Mouse (Mus musculus): Measurements from ENCODE around the gene Gm6465. TPM values are rescaled to one million over a fixed set of nuclear protein-coding genes. Genes with fewer than 3 reads are reported as not detected.
"Not testable (repeated sequence)": the region's sequence is repeated elsewhere in the genome, so short reads cannot be mapped to it uniquely, and the experiment has no call there.

Gene Gm6465
- not detected for total RNA-seq (2021)

- DNase-seq (ENCODE audit: extremely low spot score in 1 of 2, low spot score in 2 of 2); intact Hi-C loops (cut with DNase I): not testable (repeated sequence)
Observed at GRCm38 (mm10) chr5:11845239-11845638, at the start of gene Gm6465. TSS of gene Gm6465 (plus strand) at chr5:11845539.

GRCm38 (mm10) chr5:11845824-11846223, 485 bp downstream of the Gm6465 start:
- intact Hi-C loops (cut with DNase I): not testable (repeated sequence)

GRCm38 (mm10) chr5:11857909-11858308, 12.6 kb downstream of the Gm6465 start:
- DNase-seq (ENCODE audit: extremely low spot score in 1 of 2, low spot score in 2 of 2); intact Hi-C loops (cut with DNase I): not testable (repeated sequence)

More at GRCm38 (mm10) chr5:11845824-11846223, 485 bp downstream of the Gm6465 start:
- DNase-seq (ENCODE audit: extremely low spot score in 1 of 2, low spot score in 2 of 2): not testable (repeated sequence)

Other genes with a start within 250 kb of the Gm6465 start
- gene Gm8922, start 163.6 kb upstream of the Gm6465 start, total RNA-seq (2021): not detected
- not detected for gene Gm8926, start 75.0 kb upstream of the Gm6465 start, total RNA-seq (2021)
- gene 4933402N22Rik, start 72.5 kb downstream of the Gm6465 start, total RNA-seq (2021): not detected